Mouse (Mus musculus): ENCODE data around the gene Tirap.

Gene Tirap

GRCm38 (mm10) chr9:35145829-35146228 lies 54.3 kb downstream of the Tirap start:
- DNase-seq: no peak

DNA sequence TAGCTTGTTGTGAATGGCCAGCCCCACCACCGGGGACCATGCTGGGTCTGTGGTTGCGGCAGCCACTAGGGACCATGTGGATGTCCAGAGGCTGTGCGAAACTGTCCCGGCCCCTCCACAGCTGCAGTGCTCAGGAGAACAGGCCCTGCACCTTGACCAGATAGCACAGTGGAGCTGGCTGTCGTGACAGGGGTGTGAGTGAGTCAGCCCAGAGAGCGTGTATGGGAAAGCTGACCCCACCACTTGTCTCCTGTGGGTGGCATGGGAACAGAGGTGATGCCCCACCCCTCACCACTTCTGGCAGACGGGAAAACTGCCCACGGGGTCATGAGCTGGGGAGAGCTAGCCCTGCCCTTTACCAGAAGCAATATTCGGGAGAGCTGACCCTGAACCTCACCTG lies 55.0 kb downstream of the Tirap start:
- no peak for DNase-seq

GRCm38 (mm10) chr9:35142221-35142620 lies 57.9 kb downstream of the Tirap start:
- DNase-seq: no peak

DNA sequence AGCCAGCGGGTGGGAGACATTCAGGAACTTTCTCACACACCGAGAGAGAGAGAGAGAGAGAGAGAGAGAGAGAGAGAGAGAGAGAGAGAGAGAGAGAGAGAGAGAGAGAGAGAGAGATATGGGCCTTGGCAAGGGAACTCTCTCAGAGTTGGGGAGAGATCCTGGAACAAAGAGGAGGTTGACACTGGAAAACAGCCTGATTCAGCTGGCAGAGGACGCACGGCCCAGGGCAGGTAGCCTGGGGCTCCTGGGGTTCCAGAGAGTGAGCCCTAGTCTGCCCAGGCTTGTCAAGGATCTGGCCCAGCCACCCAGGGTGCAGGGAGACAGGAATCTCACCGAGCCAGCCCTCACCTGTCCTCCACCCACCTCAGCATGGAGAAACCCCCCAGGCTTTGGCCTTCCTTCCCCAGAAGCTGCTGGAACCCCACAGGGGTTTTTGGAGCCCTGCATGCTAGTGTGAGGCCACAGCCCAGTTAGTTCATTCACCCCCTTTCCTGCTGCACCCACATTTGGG lies 60.8 kb downstream of the Tirap start:
- no peak for DNase-seq

DNA sequence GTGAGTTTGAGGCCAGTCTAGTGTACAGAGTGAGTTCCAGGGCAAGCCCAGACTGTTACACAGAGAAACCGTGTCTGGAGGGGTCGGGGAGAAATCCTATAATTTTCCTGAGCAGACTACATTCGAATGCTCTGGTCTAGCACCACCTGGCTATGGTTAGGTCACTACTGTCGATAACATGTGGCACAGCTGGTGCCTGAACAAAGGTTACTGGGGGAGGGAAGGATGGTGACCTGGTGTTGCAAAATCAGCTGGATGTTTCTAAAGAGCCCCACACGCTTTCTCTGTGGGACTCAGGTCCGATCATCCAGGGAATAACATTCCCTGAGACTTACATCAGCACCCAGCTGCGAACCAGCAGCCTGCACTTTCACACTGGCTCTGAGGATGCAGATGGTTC lies 62.1 kb downstream of the Tirap start:
- DNase-seq: no peak

DNA sequence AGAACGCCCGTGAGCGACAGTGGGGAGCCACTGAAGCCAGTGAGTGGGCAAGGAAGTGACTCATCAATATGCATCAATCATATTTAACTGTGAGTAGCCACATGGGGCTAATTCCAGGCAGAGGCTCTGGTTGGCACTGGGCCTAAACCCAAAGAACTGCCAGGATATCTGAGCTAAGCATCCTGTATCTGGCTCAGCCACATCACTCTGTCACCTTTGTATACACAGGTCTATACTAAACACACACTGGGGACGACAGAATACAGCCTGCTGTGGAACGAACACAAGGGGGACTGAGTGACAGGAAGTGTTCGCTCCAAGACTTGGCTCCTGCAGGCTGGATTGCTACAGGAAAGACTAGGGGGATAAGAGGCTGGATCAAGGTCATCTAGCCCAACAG lies 64.5 kb downstream of the Tirap start:
- DNase-seq: peak; percentile 30 to 44
